Mouse (Mus musculus) neural tube, embryonic 10.5 days (tissue): ENCODE measurements around the gene Zfp420.
"Not testable (repeated sequence)": the region's sequence is repeated elsewhere in the genome, so short reads cannot be mapped to it uniquely, and the experiment has no call there.

ENCODE experiments used
- DNase-seq: peaks from one replicate; pipeline ENCODE4 v3.0.0-alpha.2; 2017; ENCODE audit warnings: low spot score; ENCODE audit errors: extremely low spot score

The Zfp420 gene

DNA sequence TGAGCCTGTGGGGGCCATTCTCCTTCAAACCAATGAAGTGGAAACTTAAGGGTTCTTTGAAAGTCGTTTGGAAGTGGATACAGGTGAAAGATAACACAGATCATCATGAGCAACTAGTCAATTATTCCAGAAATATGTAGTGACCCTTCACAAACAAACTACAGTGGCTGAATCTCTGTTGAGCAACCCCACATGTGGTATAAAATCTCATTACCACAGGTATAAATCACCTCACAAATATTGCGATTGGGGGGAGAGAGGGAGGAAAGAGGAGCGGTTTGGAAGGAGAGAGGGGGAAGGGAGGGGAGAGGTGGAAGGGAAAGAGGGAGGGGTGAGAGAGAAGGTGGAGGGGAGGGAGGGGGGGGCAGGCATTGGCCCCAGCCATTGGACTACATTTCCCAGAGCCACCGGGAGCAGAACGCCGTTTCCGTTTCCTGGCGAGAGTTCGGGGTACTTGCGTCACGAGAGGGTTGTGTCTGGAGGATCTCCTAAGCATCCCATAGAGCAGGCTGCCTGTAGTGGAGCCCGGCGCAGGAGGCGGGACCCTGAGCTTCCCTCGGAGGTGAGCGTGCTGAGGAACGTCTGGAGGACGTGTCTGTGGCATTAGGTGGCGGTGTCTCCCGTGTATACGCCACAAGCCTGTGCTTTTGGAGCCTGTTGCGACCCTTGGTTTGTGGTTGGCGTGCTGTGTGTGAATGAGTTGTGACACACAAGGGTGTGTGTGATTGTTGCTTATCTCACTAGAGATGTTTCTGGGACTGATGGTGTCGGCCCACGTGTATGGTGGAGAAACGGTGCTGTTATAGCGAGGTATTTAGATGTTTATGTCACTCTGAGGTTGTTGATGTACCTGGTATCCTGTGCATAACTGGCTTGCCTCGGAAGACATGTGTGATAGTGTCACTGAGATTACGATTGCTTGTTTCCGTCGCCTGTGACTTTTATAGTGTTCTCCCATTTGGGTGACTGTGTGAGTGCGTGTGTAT, at the start of gene Zfp420:
Gene Zfp420 (plus strand): TSS at position 448 of the 986 bp plus-strand sequence.
- DNase-seq: peak; percentile 80

DNA sequence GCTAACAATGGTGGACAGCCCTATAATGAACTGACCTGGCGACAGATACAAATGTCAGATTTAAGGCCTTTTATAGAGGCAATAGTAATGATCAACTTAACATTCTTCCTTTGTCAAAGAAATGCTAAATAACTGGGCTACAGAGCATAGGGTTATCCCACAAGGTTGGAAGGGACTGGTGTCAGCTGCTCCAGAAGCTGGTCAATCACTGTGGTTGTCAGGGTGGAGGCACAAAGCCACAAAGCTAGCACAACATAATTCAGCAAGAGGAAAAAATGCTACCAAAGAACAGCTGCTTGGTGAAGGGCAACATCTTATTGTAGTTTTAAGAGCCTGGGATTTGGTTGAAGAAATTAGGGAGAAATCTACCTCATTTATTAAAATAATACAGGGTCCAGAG, 47.5 kb upstream of the Zfp420 start:
- DNase-seq: no peak

DNA sequence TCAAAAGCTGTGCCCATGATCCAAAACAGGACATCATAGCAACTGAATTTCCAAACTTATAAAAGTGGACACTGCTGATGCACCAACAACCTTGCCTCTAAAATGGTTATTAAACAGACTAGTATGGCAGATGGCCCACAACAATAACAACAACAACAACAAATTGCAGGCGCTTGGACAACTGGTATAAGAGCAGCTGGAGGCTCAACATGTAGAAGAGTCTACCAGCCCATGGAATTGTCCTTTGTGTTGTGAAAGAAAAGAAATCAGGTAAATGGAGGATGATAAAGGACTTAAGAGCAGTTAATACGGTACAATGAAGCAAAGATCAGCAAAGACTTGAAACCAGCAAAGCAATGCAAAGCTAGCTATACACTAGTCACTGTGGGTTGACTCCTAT, 45.4 kb upstream of the Zfp420 start:
- DNase-seq: no peak

DNA sequence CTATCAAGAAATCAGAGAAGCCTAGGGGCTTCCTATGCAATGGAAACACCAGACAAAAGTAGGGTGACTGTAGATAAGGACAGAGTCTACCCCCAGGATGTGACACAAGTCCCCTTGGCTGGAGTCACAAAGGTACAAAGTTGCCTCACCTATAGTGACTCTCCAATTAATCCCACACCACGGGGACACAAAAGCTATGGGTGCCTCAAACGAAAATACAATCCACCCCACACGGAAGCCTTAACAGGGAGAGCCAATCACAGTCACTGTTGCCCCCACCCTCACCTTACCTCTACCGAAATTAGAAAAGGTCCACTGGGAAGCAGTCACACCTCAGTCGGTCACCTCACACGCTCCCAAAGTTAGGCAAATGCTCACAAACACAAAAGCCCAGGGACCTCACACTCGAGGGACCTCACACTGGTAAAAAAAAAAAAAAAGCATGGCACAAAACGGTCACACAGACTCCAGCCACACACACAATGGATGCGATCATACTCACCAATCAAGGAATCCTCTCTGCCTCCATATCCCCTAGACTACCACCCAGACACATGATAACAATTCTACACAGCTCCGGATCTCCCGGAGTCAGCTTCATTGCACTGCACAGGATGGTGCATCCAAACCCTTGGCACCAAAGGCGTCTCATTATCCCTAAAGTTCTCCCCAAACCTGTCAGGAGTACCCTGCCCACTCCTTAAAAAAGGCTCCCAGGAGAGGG, 44.6 kb upstream of the Zfp420 start:
- peak; percentile 16 for DNase-seq

DNA sequence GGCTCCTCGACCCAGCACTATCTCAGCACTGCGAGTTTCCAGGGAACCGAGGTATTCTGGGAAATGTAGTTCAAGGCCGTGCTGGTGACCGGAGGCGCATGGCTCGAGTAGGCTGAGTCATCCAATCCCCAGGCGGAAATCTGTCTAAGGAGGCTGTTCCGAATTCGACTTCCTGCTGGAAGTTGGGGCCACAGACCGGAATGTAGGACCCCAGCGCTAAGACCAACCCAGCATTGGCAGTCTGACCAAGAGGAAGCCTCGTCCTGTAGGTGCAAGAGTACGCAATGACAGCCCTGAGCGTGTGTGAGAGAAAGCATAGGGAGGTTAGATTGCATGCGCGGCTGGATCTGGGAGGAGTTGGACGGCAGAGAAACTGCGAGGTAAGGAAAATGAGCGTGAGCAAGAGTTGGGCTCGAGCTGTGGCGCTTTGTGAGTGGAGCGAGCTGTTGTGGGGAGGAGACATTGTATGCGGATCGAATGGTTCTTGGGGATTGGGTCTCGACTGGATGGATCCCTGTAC, 43.8 kb upstream of the Zfp420 start, which contains the start of gene Zfp790:
Gene Zfp790 (plus strand): TSS at position 205 of the 520 bp plus-strand sequence.
- peak; percentile 82 for DNase-seq

DNA sequence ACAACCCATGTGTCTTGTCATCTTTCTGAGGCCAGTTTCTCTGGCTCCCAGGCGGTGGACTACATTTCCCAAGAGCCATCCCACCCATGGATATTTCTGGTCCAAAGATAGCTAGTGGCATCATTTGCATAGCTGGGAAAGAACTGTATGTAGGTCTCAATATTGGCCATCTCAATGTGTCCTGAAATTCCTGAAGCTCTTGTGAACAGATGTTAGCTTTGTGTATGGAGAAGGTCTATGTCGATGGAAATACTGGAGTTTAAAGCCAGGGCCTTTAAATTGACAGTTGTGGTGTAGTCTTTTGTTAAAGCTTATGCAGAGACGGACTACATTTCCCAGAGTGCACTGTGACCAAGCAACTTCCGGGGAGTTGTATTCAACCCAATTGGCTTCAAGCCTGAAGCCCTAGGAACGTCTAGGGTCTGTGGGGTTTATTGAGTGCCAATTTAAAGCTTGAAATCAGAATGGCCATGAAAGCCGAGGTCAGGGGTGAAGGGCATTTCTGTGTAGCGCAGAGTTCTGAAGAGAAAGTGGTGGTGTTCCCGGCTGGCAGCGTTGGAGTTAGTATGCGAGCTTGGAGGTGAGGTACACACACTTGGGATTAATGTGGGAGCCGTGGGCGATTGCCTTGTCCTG, 41.0 kb upstream of the Zfp420 start:
- peak; percentile 56 for DNase-seq

DNA sequence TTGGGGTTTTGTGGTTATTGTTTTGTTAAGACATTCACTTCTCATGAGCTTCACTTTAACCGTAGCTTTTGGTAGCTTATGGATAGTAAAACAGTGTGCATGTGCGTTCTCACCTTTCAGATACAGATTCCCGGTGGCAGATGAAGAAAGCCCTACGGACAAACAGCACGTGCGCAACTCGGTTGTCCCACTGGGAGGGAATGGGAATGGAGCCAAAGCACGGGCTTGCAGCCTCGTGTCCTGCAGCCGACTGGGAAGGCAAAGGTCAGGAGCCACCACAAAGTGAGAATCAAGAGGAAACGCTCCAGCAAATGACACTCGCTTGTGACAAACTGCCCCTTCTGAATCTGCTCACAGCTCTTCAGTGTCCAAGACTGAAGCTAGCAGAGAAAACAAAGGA, 31.8 kb upstream of the Zfp420 start:
- DNase-seq: no peak

DNA sequence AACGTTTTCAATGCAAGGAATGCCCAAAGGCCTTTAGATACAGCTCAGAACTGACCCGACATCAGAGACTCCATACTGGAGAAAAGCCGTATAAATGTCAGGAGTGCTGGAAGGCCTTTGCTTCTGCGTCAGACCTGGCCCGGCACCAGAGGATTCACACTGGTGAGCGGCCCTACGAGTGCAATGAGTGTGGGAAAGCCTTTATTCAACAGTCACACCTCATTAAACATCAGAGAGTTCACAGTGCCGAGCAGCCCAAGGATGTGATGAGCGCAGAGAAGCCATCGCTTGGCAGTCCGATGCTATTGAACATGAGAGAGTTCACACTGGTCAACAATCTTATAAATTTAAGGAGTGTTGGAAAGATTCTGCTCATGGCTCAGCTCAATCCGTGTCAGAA, 30.0 kb upstream of the Zfp420 start:
- DNase-seq: no peak

DNA sequence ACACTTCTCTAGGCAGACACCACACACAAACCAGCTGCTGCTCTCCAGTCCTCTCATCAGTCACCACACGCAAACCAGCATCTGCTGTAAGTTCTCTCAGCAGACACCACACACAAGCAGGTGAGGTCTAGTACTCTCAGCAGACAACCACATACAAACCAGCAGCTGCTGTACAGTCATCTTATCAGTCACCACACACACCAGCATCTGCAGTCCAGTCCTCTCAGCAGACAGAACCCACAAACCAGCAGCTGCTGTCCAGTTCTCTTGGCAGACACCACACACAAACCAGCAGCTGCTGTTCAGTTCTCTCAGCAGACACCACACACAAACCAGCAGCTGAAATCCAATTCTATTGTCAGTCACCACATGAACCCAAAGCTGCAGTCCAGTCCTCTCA, 23.0 kb upstream of the Zfp420 start:
- no peak for DNase-seq

DNA sequence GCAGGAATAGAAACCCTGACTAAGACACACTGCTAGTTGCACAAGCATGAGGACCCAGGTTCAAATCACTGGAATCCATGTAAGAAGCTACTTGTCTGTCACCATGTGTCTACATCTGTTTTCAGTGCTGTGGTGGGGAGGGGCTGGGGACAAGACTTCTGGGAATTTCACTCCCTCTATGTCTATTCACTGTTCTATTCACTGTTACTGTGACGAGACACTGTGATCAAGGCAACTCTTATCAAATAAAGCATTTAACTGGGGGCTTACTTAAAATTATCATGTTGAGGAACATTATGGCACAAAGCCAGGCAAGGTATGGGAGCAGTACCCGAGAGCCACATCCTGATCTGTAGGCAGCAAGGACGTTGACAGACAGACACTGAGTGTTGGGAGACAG, 20.5 kb upstream of the Zfp420 start:
- no peak for DNase-seq

DNA sequence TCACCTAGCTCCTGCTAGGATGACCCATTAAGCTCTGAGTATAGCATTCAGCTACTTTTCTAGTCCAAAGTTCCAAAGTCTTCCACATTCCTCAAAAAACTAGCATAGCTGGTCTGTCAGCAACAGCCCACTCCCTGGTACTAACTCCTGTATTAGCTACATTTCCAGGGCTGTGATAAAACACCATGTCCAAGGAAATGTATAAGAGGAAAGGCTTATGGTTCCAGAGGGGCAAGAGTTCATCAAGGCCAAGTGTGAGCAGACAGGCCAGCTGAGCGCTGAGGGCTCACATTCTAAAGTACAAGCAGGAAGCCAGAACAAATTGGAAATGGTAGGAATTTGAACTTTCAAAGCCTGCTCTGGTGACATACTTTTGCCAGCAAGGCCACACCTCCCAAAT, 17.7 kb upstream of the Zfp420 start:
- no peak for DNase-seq

DNA sequence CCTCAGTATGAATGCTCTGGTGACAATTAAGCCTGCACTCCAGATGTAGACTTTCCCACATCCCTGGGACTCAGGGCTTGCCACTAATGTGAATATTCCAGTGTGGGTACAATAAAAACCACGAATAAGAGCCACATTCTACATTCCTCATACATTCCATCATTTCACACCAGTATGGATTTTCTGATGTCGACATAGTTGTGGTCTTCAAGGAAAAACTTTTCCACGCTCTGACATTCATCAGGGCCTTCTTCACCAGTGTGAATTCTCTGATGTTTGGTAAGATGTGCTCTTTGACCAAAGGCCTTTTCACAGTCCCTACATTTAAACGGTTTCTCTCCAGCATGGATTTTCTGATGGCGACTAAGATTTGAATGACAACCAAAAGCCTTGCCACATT, 15.2 kb upstream of the Zfp420 start:
- DNase-seq: no peak

DNA sequence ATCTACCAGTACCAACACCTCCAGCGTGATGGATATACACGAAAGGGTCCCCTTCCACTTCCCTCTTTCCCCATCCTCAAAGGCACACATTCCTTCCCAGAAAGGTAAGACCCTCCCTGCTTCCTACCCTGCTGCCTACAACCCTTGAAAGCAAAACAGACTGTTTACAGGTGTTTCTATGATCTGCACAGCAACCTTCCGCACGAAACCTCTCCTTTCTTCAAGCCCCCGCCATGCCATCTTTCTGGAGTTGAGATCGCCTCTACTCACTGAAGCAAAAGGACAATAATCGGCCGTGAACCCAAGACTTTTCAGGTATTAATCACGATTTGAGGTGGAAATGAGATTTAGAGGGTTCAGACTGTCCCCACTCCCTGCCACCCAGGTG, 7.0 kb upstream of the Zfp420 start:
- DNase-seq: no peak

DNA sequence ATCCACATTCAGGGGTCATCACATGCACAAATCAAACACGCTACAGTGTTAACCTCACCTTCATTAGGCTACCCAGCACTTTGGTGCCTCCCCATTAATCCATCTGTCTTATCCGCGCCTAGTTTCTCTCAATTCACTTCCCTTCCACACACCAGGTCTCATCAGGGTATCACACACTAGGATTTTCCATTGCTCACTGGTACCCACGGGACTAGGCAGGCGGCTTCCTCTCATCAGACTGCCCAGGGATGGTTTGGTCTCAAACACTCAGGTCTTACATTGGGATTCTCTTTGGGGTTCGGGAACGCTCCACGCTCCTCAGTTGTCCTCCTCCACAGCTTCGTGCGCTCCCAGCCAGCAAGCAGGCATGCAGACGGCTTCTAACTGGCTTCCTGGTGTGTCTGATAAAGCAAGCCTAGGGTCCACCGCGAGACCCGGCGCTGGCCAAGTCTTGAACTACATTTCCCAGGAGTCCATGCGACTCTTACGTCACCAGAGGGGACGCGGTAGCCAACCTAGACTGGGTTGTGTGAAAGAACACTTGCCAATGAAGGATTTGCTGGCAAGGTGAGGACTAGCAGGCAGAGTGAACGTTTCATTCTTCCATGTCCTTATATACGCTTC, 6.4 kb upstream of the Zfp420 start, which contains the start of gene Zfp940:
Gene Zfp940 (minus strand): TSS at position 451 of the 624 bp plus-strand sequence.
- DNase-seq: peak; percentile 83

DNA sequence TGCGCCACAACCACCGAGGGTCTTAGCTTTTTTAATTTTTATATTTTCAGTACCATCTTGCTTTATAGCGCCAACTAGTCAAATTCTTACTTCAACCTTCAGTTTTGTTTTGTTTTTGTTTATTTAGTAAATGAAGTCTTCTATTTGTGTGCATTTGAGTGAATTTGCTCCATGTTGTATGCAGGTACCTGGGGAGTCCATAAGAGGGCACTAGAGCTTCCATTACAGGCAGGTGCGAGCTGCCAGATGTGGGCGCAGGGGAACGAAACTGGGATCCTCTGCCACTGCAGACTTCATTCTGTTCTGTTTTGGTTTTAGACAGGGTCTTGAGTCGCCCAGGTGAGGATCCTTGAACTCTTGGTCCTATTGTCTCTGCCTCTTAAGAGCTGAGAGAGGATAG, 1.9 kb downstream of the Zfp420 start:
- DNase-seq: no peak

DNA sequence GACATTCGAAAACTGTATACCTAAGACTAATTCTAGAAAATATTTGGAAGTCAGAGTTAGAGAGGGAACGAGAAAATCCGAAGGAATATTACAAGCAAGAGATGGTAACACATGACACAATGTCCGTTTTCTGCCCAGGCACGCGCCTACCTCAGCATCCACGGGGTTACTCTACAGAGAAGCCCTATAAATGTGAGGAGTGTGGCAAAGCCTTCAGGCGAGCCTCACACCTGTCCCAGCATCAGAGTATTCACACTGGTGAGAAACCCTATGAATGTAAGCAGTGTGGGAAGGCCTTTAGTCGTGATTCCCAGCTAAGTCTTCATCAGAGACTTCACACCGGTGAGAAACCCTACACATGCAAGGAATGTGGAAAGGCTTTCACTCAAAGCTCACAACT, 14.5 kb downstream of the Zfp420 start:
- DNase-seq: no peak

DNA sequence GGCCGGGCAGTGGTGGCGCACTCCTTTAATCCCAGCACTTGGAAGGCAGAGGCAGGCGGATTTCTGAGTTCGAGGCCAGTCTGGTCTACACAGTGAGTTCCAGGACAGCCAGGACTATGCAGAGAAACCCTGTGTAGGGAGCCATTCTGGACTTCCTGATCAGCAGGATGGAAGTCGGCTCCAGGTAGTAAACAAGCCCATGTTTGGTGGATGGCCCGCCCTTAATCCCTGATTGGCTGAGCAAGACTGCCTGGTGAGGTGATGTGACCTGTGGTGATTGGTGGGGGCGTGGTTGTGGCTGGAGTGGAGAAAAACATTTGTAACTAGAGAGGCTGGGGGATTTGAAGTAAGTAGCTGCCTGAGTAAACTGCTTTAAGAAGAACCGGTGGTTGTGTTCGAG, 17.8 kb downstream of the Zfp420 start:
- not testable (repeated sequence) for DNase-seq

DNA sequence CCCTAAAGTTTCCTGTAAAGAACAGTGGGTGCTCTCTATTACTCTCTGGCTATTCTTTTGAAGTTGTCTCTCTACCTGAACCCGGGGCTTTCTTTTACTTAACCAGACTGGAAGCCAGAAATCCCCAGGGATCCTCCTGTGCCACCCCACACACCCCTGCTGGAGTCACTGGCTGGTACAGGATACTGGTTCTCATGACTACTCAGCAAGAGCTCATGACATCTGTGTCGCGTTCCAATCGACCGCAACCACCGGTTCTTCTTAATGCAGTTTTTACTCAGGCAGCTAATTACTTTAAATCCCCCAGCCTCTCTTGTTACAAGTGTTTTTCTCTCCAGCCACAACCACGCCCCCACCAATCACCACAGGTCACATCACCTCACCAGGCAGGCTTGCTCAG, 20.3 kb downstream of the Zfp420 start:
- DNase-seq: no peak

DNA sequence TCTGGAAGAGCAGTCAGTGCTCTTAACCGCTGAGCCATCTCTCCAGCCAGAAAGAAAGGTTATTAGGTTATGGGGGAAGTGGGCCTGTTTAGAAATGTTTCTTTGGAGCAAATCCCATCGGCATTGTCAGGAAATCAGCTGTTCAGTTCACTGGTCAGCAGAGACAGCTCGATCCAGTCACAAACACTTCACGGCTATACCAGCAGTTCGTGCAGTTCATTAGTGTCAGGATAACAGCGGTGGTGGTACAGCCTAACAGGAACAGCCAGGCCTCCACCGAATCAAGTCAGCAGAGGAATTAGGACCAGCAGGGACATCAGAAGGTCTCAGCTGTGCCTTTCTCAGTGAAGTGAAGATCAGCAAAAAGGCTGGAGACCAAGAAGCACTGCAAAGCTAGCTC, 21.1 kb downstream of the Zfp420 start:
- no peak for DNase-seq

DNA sequence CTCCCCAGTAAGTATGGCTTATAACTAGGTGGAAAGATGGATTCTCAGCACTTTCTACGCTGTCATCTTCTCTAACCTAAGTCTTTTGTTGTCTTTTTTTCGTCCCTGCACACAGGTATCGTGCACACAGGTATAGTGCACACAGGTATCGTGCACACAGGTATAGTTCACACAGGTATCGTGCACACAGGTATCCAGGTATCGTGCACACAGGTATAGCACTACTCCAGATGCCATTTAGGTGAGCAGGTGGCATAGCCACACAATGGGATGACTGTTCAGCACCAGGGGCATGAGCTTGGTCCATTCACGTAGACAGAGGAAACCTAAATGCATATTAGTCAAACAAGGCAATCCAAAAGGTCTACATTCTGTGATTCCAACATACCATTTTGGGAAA, 30.7 kb downstream of the Zfp420 start:
- no peak for DNase-seq

DNA sequence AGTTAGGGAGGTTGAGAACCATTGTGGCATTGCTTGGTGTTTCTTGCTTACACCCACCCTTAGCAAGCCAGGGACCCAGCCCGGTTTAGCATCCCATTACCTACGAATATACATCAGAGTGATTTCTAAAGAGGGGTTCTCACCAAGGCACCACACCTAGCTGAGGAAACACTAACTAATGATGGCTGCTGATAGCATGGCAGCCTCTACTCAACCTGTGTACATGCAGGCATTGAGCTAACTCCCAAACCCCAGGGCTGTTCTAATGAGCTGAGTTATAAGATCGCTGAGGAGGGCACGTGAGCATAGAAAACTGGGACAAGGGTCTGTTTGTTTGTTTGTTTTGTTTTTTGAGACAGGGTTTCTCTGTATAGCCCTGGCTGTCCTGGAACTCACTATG, 33.0 kb downstream of the Zfp420 start:
- no peak for DNase-seq
